Mouse (Mus musculus) thymus, adult 2 months (tissue): Measurements from ENCODE around the gene Gal3st2.

ENCODE experiments used
- CTCF ChIP-seq: fragments of 200-500 bp; IDR thresholded peaks from 2 replicates; pipeline ENCODE4 v1.5.1; 2012; ENCODE audit warnings: mild to moderate bottlenecking, control low read depth, low read length, moderate library complexity, borderline replicate concordance; ENCODE audit not compliant: control insufficient read depth, poor library complexity, insufficient read depth; ENCODE audit errors: extremely low read depth
- POLR2A ChIP-seq: fragments of 200-500 bp; IDR thresholded peaks from 2 replicates; pipeline ENCODE4 v1.6.1; 2012; ENCODE audit warnings: mild to moderate bottlenecking, low read length, control low read depth, moderate library complexity; ENCODE audit not compliant: control insufficient read depth, poor library complexity, insufficient read depth; ENCODE audit errors: extremely low read depth

DNA sequence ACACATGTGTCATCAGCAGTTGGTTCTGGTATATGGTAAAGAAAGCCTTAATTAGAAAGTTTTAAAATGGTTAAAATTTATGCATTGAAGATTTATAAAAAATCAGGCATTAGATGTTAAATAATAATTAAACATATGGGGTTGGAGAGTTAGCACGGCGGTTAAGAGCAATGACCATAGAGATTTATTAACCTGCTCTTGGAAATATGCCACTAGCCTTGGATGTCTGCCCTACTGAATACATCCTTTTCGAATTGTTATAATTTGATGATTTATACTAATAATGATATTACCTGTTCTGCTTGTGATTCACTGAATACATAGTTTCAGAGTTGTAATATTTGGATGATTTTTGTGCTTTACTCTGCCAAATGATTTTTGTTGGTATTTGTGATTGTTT lies 3.1 kb upstream of the Gal3st2 start:
- no peak for TF ChIP-seq POLR2A
- no peak for TF ChIP-seq CTCF
